Mouse (Mus musculus) mesoderm, embryonic 11.5 days (tissue): ENCODE results near the gene Tchh.
"Not testable (repeated sequence)": the region's sequence is repeated elsewhere in the genome, so short reads cannot be mapped to it uniquely, and the experiment has no call there.

Experiments used
- DNase-seq: peaks from one replicate; pipeline ENCODE4 v3.0.0-alpha.2; 2012; ENCODE audit warnings: low read depth, low spot score

The Tchh gene

GRCm38 (mm10) chr3:93493992-93494391, 51.9 kb downstream of the Tchh start:
- DNase-seq: peak; percentile 83

- DNase-seq: not testable (repeated sequence)
Measured at GRCm38 (mm10) chr3:93494774-93495173, 52.6 kb downstream of the Tchh start.

DNA sequence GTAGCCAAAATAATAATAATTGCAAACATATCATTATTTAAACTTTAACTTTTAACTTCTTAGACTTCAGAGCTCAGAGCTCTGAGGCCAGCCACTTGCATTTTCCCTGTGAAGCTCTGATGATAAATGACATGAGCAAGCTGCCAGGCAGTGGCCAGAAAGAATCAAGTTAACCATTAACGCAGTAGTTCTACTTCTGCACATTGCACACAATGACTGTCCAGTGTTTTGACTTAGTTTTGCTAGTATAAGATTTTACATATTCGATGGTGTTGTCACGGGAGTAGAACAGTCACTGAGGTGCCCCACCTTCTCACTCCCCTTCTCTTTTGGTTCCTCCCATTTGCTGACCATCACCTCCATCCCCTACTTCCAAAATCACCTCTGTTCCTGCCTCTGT, 55.0 kb downstream of the Tchh start:
- no peak for DNase-seq
